Mouse (Mus musculus): ENCODE measurements around the gene Plek.
A peak's percentile ranks its signal among the peaks of the same experiment; 100 is the strongest.

The Plek gene

GRCm38 (mm10) chr11:17000353-17001334 is 51.5 kb downstream of the Plek start:
- no peak for DNase-seq (ENCODE audit: low spot score in 2 of 2)

- DNase-seq (ENCODE audit: low spot score in 2 of 2) = no peak
Observed at GRCm38 (mm10) chr11:16999933-17000332, 52.2 kb downstream of the Plek start.

GRCm38 (mm10) chr11:16999387-16999786 is 52.8 kb downstream of the Plek start:
- no peak for DNase-seq (ENCODE audit: low spot score in 2 of 2)

- DNase-seq (ENCODE audit: low spot score in 2 of 2) = no peak
Observed at GRCm38 (mm10) chr11:16997465-16997864, 54.7 kb downstream of the Plek start.

GRCm38 (mm10) chr11:16996818-16997217 is 55.4 kb downstream of the Plek start:
- DNase-seq (ENCODE audit: low spot score in 2 of 2) = no peak

GRCm38 (mm10) chr11:16992880-16993279 is 59.3 kb downstream of the Plek start:
- no peak for DNase-seq (ENCODE audit: low spot score in 2 of 2)

- DNase-seq (ENCODE audit: low spot score in 2 of 2) = no peak
Observed at GRCm38 (mm10) chr11:16989885-16990284, 62.3 kb downstream of the Plek start.

- DNase-seq (ENCODE audit: low spot score in 2 of 2) = no peak
Observed at GRCm38 (mm10) chr11:16987745-16988328, 64.3 kb downstream of the Plek start.

- no peak for DNase-seq (ENCODE audit: low spot score in 2 of 2)
Observed at GRCm38 (mm10) chr11:16986550-16987187, 65.5 kb downstream of the Plek start.

- DNase-seq (ENCODE audit: low spot score in 2 of 2) = no peak
Observed at GRCm38 (mm10) chr11:16978161-16978707, 73.9 kb downstream of the Plek start.

GRCm38 (mm10) chr11:16977611-16978010 is 74.6 kb downstream of the Plek start:
- DNase-seq (ENCODE audit: low spot score in 2 of 2) = no peak

- no peak for DNase-seq (ENCODE audit: low spot score in 2 of 2)
Observed at GRCm38 (mm10) chr11:16976937-16977336, 75.2 kb downstream of the Plek start.

- DNase-seq (ENCODE audit: low spot score in 2 of 2) = no peak
Observed at GRCm38 (mm10) chr11:16973086-16973485, 79.1 kb downstream of the Plek start.

GRCm38 (mm10) chr11:16972027-16972426 is 80.2 kb downstream of the Plek start:
- DNase-seq (ENCODE audit: low spot score in 2 of 2) = no peak

- no peak for DNase-seq (ENCODE audit: low spot score in 2 of 2)
Observed at GRCm38 (mm10) chr11:16969650-16970049, 82.5 kb downstream of the Plek start.

- DNase-seq (ENCODE audit: low spot score in 2 of 2) = no peak
Observed at GRCm38 (mm10) chr11:16967806-16968205, 84.4 kb downstream of the Plek start.

- DNase-seq (ENCODE audit: low spot score in 2 of 2) = no peak
Observed at GRCm38 (mm10) chr11:16958520-16958919, 93.7 kb downstream of the Plek start.

- no peak for DNase-seq (ENCODE audit: low spot score in 2 of 2)
Observed at GRCm38 (mm10) chr11:16957030-16957429, 95.2 kb downstream of the Plek start.

GRCm38 (mm10) chr11:16956115-16956862 is 95.9 kb downstream of the Plek start:
- no peak for DNase-seq (ENCODE audit: low spot score in 2 of 2)

GRCm38 (mm10) chr11:16951761-16952010 is 100.5 kb downstream of the Plek start:
- peak in 1 of 2 experiments; percentile 21 for DNase-seq (ENCODE audit: low spot score in 2 of 2)

- DNase-seq (ENCODE audit: low spot score in 2 of 2) = peak; percentile 91 to 95
Observed at GRCm38 (mm10) chr11:16950976-16951760, 101.0 kb downstream of the Plek start, which contains the start of gene Fbxo48. Gene Fbxo48, plus strand, starts transcription at chr11:16951375.

Data from thymus, postnatal 10 days (tissue).